Mouse (Mus musculus): ENCODE data around the gene 1700001P01Rik.
A peak's percentile ranks its signal among the peaks of the same experiment; 100 is the strongest.

DNA sequence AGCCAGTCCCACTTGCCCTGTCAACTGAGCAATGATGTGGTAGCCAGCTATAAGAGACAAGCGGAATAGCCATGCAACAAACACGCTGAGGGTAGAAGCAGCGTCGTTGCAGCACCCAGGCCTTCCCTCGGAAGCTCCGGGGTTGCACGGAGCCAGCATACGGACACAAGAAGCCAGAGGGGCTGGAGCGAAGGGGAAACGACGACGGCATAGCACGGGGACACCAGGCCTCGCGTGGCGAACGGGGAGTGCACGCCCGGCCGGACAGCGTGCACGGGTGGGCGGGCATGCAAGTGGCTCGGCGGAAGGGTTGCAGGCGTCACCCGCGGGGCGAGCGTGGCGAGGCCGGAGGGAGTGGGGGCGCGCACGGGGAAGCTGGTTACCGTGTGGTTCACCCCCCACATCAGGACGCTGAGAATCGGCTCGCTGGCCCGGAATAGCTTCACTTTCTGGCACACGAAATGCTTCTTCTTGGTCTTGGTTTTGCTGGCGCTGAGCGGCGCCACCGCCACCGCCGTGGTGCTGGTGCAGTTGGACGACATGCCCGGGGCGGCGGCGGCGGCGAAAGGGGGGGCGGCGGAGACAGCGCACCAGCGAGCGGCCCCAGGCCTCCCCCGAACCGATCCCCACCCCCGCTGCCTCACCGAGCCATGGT lies 31.5 kb downstream of the 1700001P01Rik start, which contains the start of gene Pip4k2b:
- no peak for TF ChIP-seq CTCF (IDR thresholded peaks at IDR 0.05; ENCODE audit: insufficient read depth, low read depth, low read length)
- 0 out of 2 replicates have a peak, but pooled peaks have one; percentile 34 for TF ChIP-seq POLR2A (IDR thresholded peaks at IDR 0.05; ENCODE audit: insufficient read depth, low read depth, low read length)

Data from olfactory bulb, adult 2 months (tissue).